Mouse (Mus musculus) liver, embryonic 14.5 days (tissue): ENCODE measurements around the gene Ddx10. TPM values are rescaled to one million over a fixed set of nuclear protein-coding genes. Genes with fewer than 3 reads are reported as not detected.

Experiments
- ATAC-seq: fragments of 200-750 bp; cut with Nextera tagmentation; 2 replicates; pipeline ENCODE4 v1.8.0; 2017; ENCODE audit warnings: moderate number of reproducible peaks, mild to moderate bottlenecking, moderate library complexity; ENCODE audit not compliant: insufficient read depth
- DNase-seq, 3 experiments: peaks; one replicate each; pipeline ENCODE4 v3.0.0-alpha.2; 2012 to 2013; ENCODE audit warnings: low read depth in 3 of 3, low spot score in 3 of 3
- H3K27ac ChIP-seq: fragments of 300-500 bp; sonication (generic); 2 replicates; pipeline ENCODE4 v1.5.1; 2014; ENCODE audit warnings: moderate library complexity, mild to moderate bottlenecking, control low read depth, inconsistent platforms
- H3K27me3 ChIP-seq: fragments of 300-500 bp; sonication (generic); 2 replicates; pipeline ENCODE4 v1.6.1; 2014; ENCODE audit warnings: mild to moderate bottlenecking, low read length, moderate library complexity; ENCODE audit not compliant: control insufficient read depth, insufficient read depth
- H3K36me3 ChIP-seq: fragments of 300-500 bp; sonication (generic); replicated peaks from 2 replicates; pipeline ENCODE4 v1.6.1; 2014; ENCODE audit warnings: low read depth; ENCODE audit not compliant: control insufficient read depth, insufficient read depth
- H3K4me1 ChIP-seq, 2 experiments: fragments of 200-500 bp in 1 of 2; fragments of 300-500 bp in 1 of 2; sonication (generic) in 1 of 2; replicated peaks; 2 replicates each; pipeline ENCODE4 v1.6.1; 2012 to 2014; ENCODE audit warnings: antibody characterized with exemption in 1 of 2, inconsistent platforms in 1 of 2, low read length in 1 of 2; ENCODE audit not compliant: control insufficient read depth in 2 of 2, insufficient read depth in 2 of 2
- H3K4me2 ChIP-seq: fragments of 300-500 bp; sonication (generic); 2 replicates; pipeline ENCODE4 v1.6.1; 2014; ENCODE audit warnings: low read depth, mild to moderate bottlenecking, control low read depth, moderate library complexity
- H3K4me3 ChIP-seq, 2 experiments: fragments of 200-500 bp in 1 of 2; fragments of 300-500 bp in 1 of 2; sonication (generic) in 1 of 2; 2 replicates each; pipeline ENCODE4 v1.5.1; 2012 to 2014; ENCODE audit warnings: low read depth in 2 of 2, low read length in 2 of 2, mild to moderate bottlenecking in 2 of 2, control low read depth in 1 of 2, inconsistent platforms in 1 of 2, moderate library complexity in 1 of 2; ENCODE audit not compliant: insufficient read depth in 1 of 2
- H3K9ac ChIP-seq: fragments of 300-500 bp; sonication (generic); replicated peaks from 2 replicates; pipeline ENCODE4 v1.6.1; 2014; ENCODE audit warnings: mild to moderate bottlenecking, control low read depth, moderate library complexity
- H3K9me3 ChIP-seq: fragments of 300-500 bp; sonication (generic); 2 replicates; pipeline ENCODE4 v1.6.1; 2016; ENCODE audit warnings: low read length, mixed read lengths; ENCODE audit not compliant: control insufficient read depth
- CTCF ChIP-seq: IDR thresholded peaks from 2 replicates; pipeline ENCODE4 v1.5.1; 2016; ENCODE audit warnings: antibody characterized with exemption, low read depth, control low read depth
- EP300 ChIP-seq: IDR thresholded peaks from 2 replicates; pipeline ENCODE4 v1.6.1; 2016; ENCODE audit warnings: antibody characterized with exemption, low read depth
- WGBS: fragments of 180-500 bp; shearing (Covaris S2); extraction: QIAGEN DNeasy Blood & Tissue Kit; methylation state at CpG from one replicate; pipeline ENCODE4 v1.1.7; 2014; ENCODE audit not compliant: insufficient replicate concordance; 5-methylcytosine and 5-hydroxymethylcytosine counted together
- polyA plus RNA-seq, 2 experiments: library from polyadenylated mRNA; depleted of rRNA in 1 of 2; stranded (reverse) in 1 of 2; unstranded in 1 of 2; fragments of >200 nt; fragmentation: Nextera tagmentation in 1 of 2; extraction: Ambion mirVana in 1 of 2; gene quantifications; 2 replicates each; pipeline versions ENCODE4 v1.2.1 to v1.2.3; 2012 to 2014

The Ddx10 gene
- polyA plus RNA-seq, 2 experiments, result 7.0 to 14.1 TPM

- DNase-seq, result no peak
- H3K36me3 ChIP-seq, result no peaks in the 10 kb centered on the region
- no peak overlapping the region for H3K4me3 ChIP-seq
- H3K4me1 ChIP-seq, result no peaks in the 10 kb centered on the region
- H3K9ac ChIP-seq, result no peak overlapping the region
- H3K9me3 ChIP-seq, result no peaks in the 10 kb centered on the region
- no peak overlapping the region for H3K4me2 ChIP-seq
- no peak for ATAC-seq
- H3K27me3 ChIP-seq, result no peaks in the 10 kb centered on the region
- TF ChIP-seq CTCF (no peak), EP300 (no peak)
- 78% methylated on average over 7 of the region's 7 CpGs for WGBS
- H3K27ac ChIP-seq, result no peak overlapping the region
These were observed 153.3 kb downstream of the Ddx10 start for GRCm38 (mm10) chr9:53094536-53094935.

DNA sequence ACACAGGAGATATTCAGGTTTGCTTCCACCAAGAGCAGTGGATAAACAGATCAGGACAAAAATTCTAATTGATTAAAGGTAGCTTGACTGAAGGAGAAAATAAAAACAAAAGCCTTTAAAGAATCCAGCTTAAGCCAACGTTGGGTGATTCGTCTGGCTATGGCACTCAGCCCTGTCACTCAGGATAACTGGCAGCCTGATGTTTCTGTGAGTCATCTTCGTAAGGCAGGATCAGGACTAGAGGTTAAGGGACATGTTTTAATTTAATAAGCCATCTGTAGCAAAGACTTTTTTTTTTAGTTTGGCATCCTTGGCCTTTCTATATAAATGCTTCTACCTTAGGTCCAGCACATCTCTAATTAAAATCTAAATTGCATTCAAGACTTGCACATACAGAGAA, 170.2 kb downstream of the Ddx10 start:
- ATAC-seq, result no peak
- H3K9ac ChIP-seq, result no peak overlapping the region
- H3K9me3 ChIP-seq, result no peaks in the 10 kb centered on the region
- no peaks in the 10 kb centered on the region for H3K27me3 ChIP-seq
- 70% methylated on average over 3 of the region's 3 CpGs for WGBS
- no peak overlapping the region for H3K4me3 ChIP-seq
- no peaks in the 10 kb centered on the region for H3K4me1 ChIP-seq
- H3K27ac ChIP-seq, result no peak overlapping the region
- H3K4me2 ChIP-seq, result no peak overlapping the region
- TF ChIP-seq EP300 (no peak), CTCF (no peak)
- H3K36me3 ChIP-seq, result no peaks in the 10 kb centered on the region
- DNase-seq, result no peak

DNA sequence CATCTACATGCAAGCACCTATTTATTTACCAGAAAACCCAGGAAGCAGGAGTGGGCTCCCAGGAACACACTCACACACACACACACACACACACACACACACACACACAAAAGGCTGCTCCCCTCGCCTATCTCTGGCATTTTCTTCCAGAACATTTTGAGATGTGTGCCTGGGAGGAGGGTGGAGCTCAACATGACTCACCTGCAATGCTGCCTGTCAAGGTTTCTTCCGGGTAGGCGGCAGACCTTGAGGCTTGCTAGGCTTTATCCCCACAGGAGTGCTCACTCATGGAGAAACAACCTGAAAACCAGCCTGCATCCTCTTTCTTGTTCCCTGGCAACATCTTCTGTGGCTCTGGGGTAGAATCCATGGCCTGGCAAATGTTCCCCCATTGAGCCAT, 171.9 kb downstream of the Ddx10 start:
- no peak for TF ChIP-seq EP300
- TF ChIP-seq CTCF, result no peak
- Histone ChIP-seq H3K4me3 (no peak overlapping the region), H3K4me2 (no peak overlapping the region), H3K27ac (no peak overlapping the region), H3K27me3 (no peaks in the 10 kb centered on the region), H3K4me1 (no peaks in the 10 kb centered on the region), H3K36me3 (no peaks in the 10 kb centered on the region), H3K9me3 (no peaks in the 10 kb centered on the region), H3K9ac (no peak overlapping the region)
- 56% methylated on average over 3 of the region's 3 CpGs for WGBS
- ATAC-seq (no peak), DNase-seq (no peak)

DNA sequence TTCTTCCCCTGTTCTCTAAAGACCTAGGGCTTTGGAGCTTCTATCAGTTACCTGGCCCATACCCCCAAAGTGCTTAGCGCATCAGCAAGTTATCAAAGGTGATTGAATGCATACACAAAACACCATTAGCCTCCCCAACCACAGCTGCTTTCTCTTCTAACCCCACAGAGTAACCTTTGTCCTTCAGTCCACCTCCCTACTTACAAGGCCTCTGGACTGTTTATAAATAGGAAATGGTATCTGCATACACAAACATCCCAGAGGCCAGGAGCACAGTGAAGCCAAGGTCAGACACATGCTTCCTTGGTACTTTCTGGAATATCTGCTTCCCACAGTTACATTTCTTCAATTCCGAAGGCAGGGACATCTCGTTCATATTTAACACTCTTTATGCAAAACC, 173.4 kb downstream of the Ddx10 start:
- 69% methylated on average over 3 of the region's 3 CpGs for WGBS
- no peak for ATAC-seq
- H3K4me3 ChIP-seq, result no peak overlapping the region
- H3K9ac ChIP-seq, result no peak overlapping the region
- H3K4me2 ChIP-seq, result no peak overlapping the region
- H3K36me3 ChIP-seq, result no peaks in the 10 kb centered on the region
- DNase-seq, result no peak
- H3K27me3 ChIP-seq, result no peaks in the 10 kb centered on the region
- no peaks in the 10 kb centered on the region for H3K4me1 ChIP-seq
- no peak overlapping the region for H3K27ac ChIP-seq
- no peaks in the 10 kb centered on the region for H3K9me3 ChIP-seq
- TF ChIP-seq CTCF, result no peak
- TF ChIP-seq EP300, result no peak

DNA sequence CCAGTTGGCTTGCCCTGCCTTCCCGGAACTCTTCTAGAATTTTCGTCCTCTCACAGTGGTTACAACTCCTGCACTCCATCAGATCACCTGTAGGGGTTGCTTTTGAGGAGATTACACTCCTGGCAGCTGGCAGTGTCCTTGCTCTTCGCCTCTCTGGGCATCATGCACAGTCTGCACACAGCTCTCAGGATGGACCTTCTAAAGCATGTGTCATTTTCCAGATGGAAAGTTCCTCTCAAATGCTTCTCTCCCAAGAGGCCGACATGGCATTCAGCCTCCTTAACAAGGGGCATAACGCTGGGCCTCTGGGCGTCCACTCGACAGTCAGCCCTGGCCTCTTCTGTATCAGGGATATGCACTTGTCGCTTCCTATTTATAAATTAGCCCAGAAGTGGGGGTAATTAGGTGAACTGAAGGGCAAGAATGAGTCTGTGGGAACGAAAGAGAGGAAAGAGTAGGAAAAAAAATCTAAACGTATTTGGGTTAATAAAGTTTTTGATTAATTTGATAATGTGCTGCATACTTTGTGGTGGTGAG, 174.2 kb downstream of the Ddx10 start:
- TF ChIP-seq EP300, result no peak
- TF ChIP-seq CTCF, result no peak
- Histone ChIP-seq H3K27ac (no peak overlapping the region), H3K4me3 (no peak overlapping the region), H3K27me3 (no peaks in the 10 kb centered on the region), H3K36me3 (no peaks in the 10 kb centered on the region), H3K9ac (no peak overlapping the region), H3K4me1 (no peaks in the 10 kb centered on the region), H3K9me3 (no peaks in the 10 kb centered on the region), H3K4me2 (no peak overlapping the region)
- WGBS, result 70% methylated on average over 10 of the region's 10 CpGs
- DNase-seq (no peak), ATAC-seq (no peak)
